Mouse (Mus musculus) heart, embryonic 10.5 days (tissue): ENCODE measurements around the gene Gm20605. TPM values are rescaled to one million over a fixed set of nuclear protein-coding genes. Genes with fewer than 3 reads are reported as not detected.

Source experiments
- DNase-seq: peaks from one replicate; pipeline ENCODE4 v3.0.0-alpha.2; 2017; ENCODE audit warnings: low spot score
- H3K27ac ChIP-seq: fragments of 300-500 bp; sonication (generic); 2 replicates; pipeline ENCODE4 v1.5.1; 2016; ENCODE audit warnings: mild to moderate bottlenecking
- H3K27me3 ChIP-seq: fragments of 300-500 bp; sonication (generic); 2 replicates; pipeline ENCODE4 v1.6.1; 2016; ENCODE audit warnings: mild to moderate bottlenecking; ENCODE audit not compliant: poor library complexity, insufficient read depth, severe bottlenecking
- H3K36me3 ChIP-seq: fragments of 300-500 bp; sonication (generic); 2 replicates; pipeline ENCODE4 v1.6.1; 2016; ENCODE audit warnings: mild to moderate bottlenecking, moderate library complexity
- H3K4me1 ChIP-seq: fragments of 300-500 bp; sonication (generic); 2 replicates; pipeline ENCODE4 v1.6.1; 2016; ENCODE audit warnings: mild to moderate bottlenecking
- H3K4me3 ChIP-seq: fragments of 300-500 bp; sonication (generic); 2 replicates; pipeline ENCODE4 v1.5.1; 2016; ENCODE audit warnings: mild to moderate bottlenecking, moderate library complexity
- H3K9me3 ChIP-seq: fragments of 300-500 bp; sonication (generic); 2 replicates; pipeline ENCODE4 v1.6.1; 2016; ENCODE audit warnings: mild to moderate bottlenecking, moderate library complexity
- WGBS: fragments of 180-500 bp; shearing (Covaris S2); methylation state at CpG from one replicate; pipeline ENCODE4 v1.1.7; 2016; 5-methylcytosine and 5-hydroxymethylcytosine counted together
- polyA plus RNA-seq: library from polyadenylated mRNA; unstranded; fragments of >200 nt; fragmentation: Nextera tagmentation; extraction: Ambion mirVana; gene quantifications from 2 replicates; pipeline ENCODE4 v1.2.1, GENCODE M21; 2016

Gm20605 gene
- polyA plus RNA-seq, 1 experiment from 2014 or later: 9.8 TPM

- peaks cover 55% of the 10 kb centered on the region for H3K27me3 ChIP-seq
- H3K36me3 ChIP-seq: peaks cover 27% of the 10 kb centered on the region
- DNase-seq: no peak
- H3K9me3 ChIP-seq: no peaks in the 10 kb centered on the region
- H3K4me1 ChIP-seq: peaks cover 54% of the 10 kb centered on the region
- 3% methylated on average over 44 of the region's 44 CpGs for WGBS
- H3K4me3 ChIP-seq: peak overlapping the region; percentile 58
- H3K27ac ChIP-seq: peak overlapping the region; percentile 11; the same call in 1 of the 2 replicates
These were observed 16.2 kb downstream of the Gm20605 start for GRCm38 (mm10) chr5:137645091-137645651.

- H3K36me3 ChIP-seq: peaks cover 22% of the 10 kb centered on the region
- peaks cover 55% of the 10 kb centered on the region for H3K27me3 ChIP-seq
- 10% methylated on average over 11 of the region's 11 CpGs for WGBS
- DNase-seq: no peak
- H3K27ac ChIP-seq: peak within 1 kb of the TSS; percentile 37
- H3K4me1 ChIP-seq: peaks cover 50% of the 10 kb centered on the region
- H3K9me3 ChIP-seq: no peaks in the 10 kb centered on the region
- H3K4me3 ChIP-seq: peak within 1 kb of the TSS; percentile 58
These were observed 16.7 kb downstream of the Gm20605 start, which contains the start of gene Irs3 for GRCm38 (mm10) chr5:137645652-137646091. Gene Irs3, minus strand, starts transcription at chr5:137645714.

- H3K36me3 ChIP-seq: peaks cover 15% of the 10 kb centered on the region
- no peak overlapping the region for H3K4me3 ChIP-seq
- DNase-seq: no peak
- H3K27me3 ChIP-seq: peaks cover 47% of the 10 kb centered on the region
- WGBS: 49% methylated on average over 9 of the region's 9 CpGs
- H3K4me1 ChIP-seq: peaks cover 58% of the 10 kb centered on the region
- no peaks in the 10 kb centered on the region for H3K9me3 ChIP-seq
- H3K27ac ChIP-seq: peak overlapping the region; percentile 19; the same call in 1 of the 2 replicates
These were observed 19.0 kb downstream of the Gm20605 start for GRCm38 (mm10) chr5:137647827-137648601.

GRCm38 (mm10) chr5:137649251-137649650 is 20.3 kb downstream of the Gm20605 start:
- Histone ChIP-seq H3K4me1 (peaks cover 56% of the 10 kb centered on the region), H3K36me3 (peaks cover 27% of the 10 kb centered on the region), H3K27me3 (peaks cover 34% of the 10 kb centered on the region), H3K4me3 (no peak overlapping the region), H3K27ac (peak overlapping the region; percentile 69; the same call in 1 of the 2 replicates), H3K9me3 (no peaks in the 10 kb centered on the region)
- 48% methylated on average over 4 of the region's 4 CpGs for WGBS
- DNase-seq: no peak

GRCm38 (mm10) chr5:137649669-137650571 is 20.9 kb downstream of the Gm20605 start:
- no peak for DNase-seq

GRCm38 (mm10) chr5:137652474-137652873 is 23.5 kb downstream of the Gm20605 start:
- WGBS: 22% methylated on average over 3 of the region's 3 CpGs
- Histone ChIP-seq H3K4me3 (no peak overlapping the region), H3K36me3 (peaks cover 40% of the 10 kb centered on the region), H3K27ac (no peak overlapping the region), H3K9me3 (no peaks in the 10 kb centered on the region), H3K4me1 (peaks cover 37% of the 10 kb centered on the region), H3K27me3 (peaks cover 3% of the 10 kb centered on the region; the same call in 1 of the 2 replicates)
- no peak for DNase-seq

More at GRCm38 (mm10) chr5:137649669-137650571, 20.9 kb downstream of the Gm20605 start:
- Histone ChIP-seq H3K4me1 (peaks cover 52% of the 10 kb centered on the region), H3K36me3 (peaks cover 31% of the 10 kb centered on the region), H3K4me3 (peak overlapping the region; percentile 46), H3K9me3 (no peaks in the 10 kb centered on the region), H3K27ac (peak overlapping the region; percentile 69), H3K27me3 (peaks cover 27% of the 10 kb centered on the region)
- 10% methylated on average over 18 of the region's 18 CpGs for WGBS

- Histone ChIP-seq H3K4me1 (peaks cover 28% of the 10 kb centered on the region), H3K4me3 (no peak overlapping the region), H3K27ac (no peak overlapping the region), H3K27me3 (no peaks in the 10 kb centered on the region), H3K9me3 (no peaks in the 10 kb centered on the region), H3K36me3 (peaks cover 43% of the 10 kb centered on the region)
- WGBS: 92% methylated on average over 10 of the region's 10 CpGs
- DNase-seq: no peak
These were observed 24.4 kb downstream of the Gm20605 start for GRCm38 (mm10) chr5:137653366-137653765.

GRCm38 (mm10) chr5:137654746-137655145 is 25.8 kb downstream of the Gm20605 start:
- Histone ChIP-seq H3K27ac (no peak overlapping the region), H3K36me3 (peaks cover 56% of the 10 kb centered on the region), H3K4me1 (peaks cover 15% of the 10 kb centered on the region), H3K4me3 (no peak overlapping the region), H3K9me3 (no peaks in the 10 kb centered on the region), H3K27me3 (no peaks in the 10 kb centered on the region)
- WGBS: 69% methylated on average over 7 of the region's 7 CpGs
- DNase-seq: no peak

GRCm38 (mm10) chr5:137656977-137657376 is 28.0 kb downstream of the Gm20605 start:
- Histone ChIP-seq H3K27me3 (no peaks in the 10 kb centered on the region), H3K9me3 (no peaks in the 10 kb centered on the region), H3K4me1 (no peaks in the 10 kb centered on the region), H3K36me3 (peaks cover 65% of the 10 kb centered on the region), H3K4me3 (no peak overlapping the region), H3K27ac (no peak overlapping the region)
- 34% methylated on average over 6 of the region's 6 CpGs for WGBS
- DNase-seq: no peak

GRCm38 (mm10) chr5:137660064-137660688 is 31.2 kb downstream of the Gm20605 start:
- no peaks in the 10 kb centered on the region for H3K4me1 ChIP-seq
- no peaks in the 10 kb centered on the region for H3K27me3 ChIP-seq
- WGBS: 84% methylated on average over 6 of the region's 6 CpGs
- H3K4me3 ChIP-seq: no peak overlapping the region
- no peak overlapping the region for H3K27ac ChIP-seq
- peaks cover 69% of the 10 kb centered on the region for H3K36me3 ChIP-seq
- H3K9me3 ChIP-seq: no peaks in the 10 kb centered on the region
- DNase-seq: no peak

GRCm38 (mm10) chr5:137663057-137663456 is 34.1 kb downstream of the Gm20605 start:
- Histone ChIP-seq H3K9me3 (no peaks in the 10 kb centered on the region), H3K27ac (peak overlapping the region; percentile 10; the same call in 1 of the 2 replicates), H3K4me3 (no peak overlapping the region), H3K36me3 (peaks cover 89% of the 10 kb centered on the region), H3K4me1 (no peaks in the 10 kb centered on the region), H3K27me3 (no peaks in the 10 kb centered on the region)
- WGBS: 69% methylated on average over 9 of the region's 9 CpGs
- DNase-seq: no peak

GRCm38 (mm10) chr5:137668971-137669370 is 40.0 kb downstream of the Gm20605 start:
- no peak overlapping the region for H3K4me3 ChIP-seq
- no peak for DNase-seq
- 64% methylated on average over 10 of the region's 10 CpGs for WGBS
- no peaks in the 10 kb centered on the region for H3K9me3 ChIP-seq
- peaks cover 38% of the 10 kb centered on the region for H3K36me3 ChIP-seq
- peaks cover 27% of the 10 kb centered on the region for H3K4me1 ChIP-seq
- H3K27ac ChIP-seq: peak overlapping the region; percentile 42; the same call in 1 of the 2 replicates
- H3K27me3 ChIP-seq: no peaks in the 10 kb centered on the region
